Mouse (Mus musculus): ENCODE results near the gene Snupn.
A peak's percentile ranks its signal among the peaks of the same experiment; 100 is the strongest.

Snupn gene

DNA sequence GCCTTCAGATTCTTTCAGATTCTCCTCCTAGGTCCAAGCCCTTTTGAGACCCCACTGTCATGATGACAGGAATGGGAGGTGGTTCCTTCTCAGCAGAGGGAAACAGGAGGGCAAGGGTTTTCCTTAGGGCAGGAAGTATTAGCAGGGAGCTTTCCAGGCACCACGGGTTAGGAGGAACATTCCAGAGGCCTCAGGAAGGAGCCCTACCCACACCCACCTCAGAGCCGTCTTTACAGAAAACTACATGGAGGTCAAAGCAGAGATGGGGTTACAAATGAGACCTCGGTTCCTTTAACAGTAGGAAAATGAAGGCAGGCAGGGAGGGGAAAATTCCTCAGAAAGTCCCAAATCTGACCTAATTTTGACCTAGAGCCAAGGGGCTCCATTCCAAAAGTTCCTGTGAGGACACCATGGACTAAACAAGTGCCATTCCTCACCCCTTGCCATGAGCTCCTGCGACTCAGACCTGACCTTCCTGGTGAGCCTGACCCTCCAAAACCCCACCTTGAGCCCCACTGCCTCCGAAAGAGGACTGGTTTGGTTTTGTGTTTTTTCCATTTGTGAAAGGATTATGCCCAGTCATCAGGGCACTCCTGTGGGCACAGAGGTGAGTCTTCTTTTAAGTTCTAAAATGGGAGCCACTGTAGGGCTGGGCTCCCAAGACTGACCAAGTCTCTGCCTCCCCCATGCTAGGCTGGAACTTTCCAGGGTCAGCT is 34.8 kb upstream of the Snupn start:
- H3K4me3 ChIP-seq (replicated peaks; ENCODE audit: low read length) = no peak overlapping the region
- H3K36me3 ChIP-seq (ENCODE audit: insufficient read depth, low read length) = no peaks in the 10 kb centered on the region
- no peak for TF ChIP-seq NANOG (IDR thresholded peaks at IDR 0.05; ENCODE audit: borderline replicate concordance, low read length)
- no peak for TF ChIP-seq POU5F1 (IDR thresholded peaks at IDR 0.05; ENCODE audit: borderline replicate concordance, low read length)
- no peak for TF ChIP-seq CTCF (conservative IDR thresholded peaks at IDR 0.05; ENCODE audit: low read length)
- H3K4me1 ChIP-seq (replicated peaks; ENCODE audit: low read depth, low read length) = peaks cover 53% of the 10 kb centered on the region
- H3K9me3 ChIP-seq (ENCODE audit: low read length) = no peaks in the 10 kb centered on the region
- peaks cover 15% of the 10 kb centered on the region for H3K27me3 ChIP-seq (ENCODE audit: insufficient read depth, low read length)

DNA sequence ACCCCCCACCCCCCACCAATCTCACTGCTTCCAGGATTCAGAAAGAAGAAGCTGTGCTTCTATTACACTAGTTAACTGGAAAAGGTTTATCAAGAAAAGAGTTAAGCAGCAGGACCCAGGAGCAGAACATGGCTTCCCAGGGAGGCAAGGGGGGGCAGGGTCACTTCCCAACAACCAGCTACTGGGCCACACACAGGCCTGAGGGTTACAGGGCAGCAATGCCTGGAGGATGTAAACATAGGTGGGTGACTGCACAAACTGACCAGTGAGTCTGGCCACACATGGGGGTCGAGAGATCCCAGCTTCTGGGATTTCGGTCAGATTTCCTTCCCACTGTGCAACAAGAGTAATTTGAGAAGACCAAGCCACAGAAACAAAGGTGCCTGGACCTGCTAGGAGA is 33.5 kb upstream of the Snupn start:
- Histone ChIP-seq H3K4me1 (replicated peaks; ENCODE audit: low read depth, low read length) (peaks cover 49% of the 10 kb centered on the region), H3K36me3 (ENCODE audit: insufficient read depth, low read length) (no peaks in the 10 kb centered on the region), H3K4me3 (replicated peaks; ENCODE audit: low read length) (no peak overlapping the region), H3K27me3 (ENCODE audit: insufficient read depth, low read length) (peaks cover 17% of the 10 kb centered on the region), H3K9me3 (ENCODE audit: low read length) (0 out of 2 replicates have a peak, but pooled peaks cover 4% of the 10 kb centered on the region)
- TF ChIP-seq POU5F1 (IDR thresholded peaks at IDR 0.05; ENCODE audit: borderline replicate concordance, low read length) (no peak), CTCF (conservative IDR thresholded peaks at IDR 0.05; ENCODE audit: low read length) (no peak), NANOG (IDR thresholded peaks at IDR 0.05; ENCODE audit: borderline replicate concordance, low read length) (no peak)

DNA sequence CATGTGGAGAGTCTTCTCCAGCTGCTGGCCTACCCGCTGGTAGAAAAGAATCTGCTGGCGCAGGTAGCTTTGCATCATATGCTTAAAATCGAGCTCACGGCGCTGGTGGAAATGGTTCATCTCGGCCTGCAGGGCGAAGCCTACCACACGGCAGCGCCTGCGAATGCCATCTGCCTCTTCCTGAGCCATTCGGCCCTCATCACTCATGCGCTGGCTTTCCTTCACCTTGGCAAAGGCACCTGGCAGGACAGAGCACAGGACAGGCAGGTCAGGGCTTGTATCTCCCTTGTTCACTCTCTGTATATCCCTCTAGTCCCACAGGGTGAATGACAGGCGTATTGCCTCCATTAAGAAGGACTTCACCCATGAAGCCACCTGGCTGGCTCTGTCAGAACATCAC is 32.2 kb upstream of the Snupn start:
- H3K27me3 ChIP-seq (ENCODE audit: insufficient read depth, low read length) = peaks cover 17% of the 10 kb centered on the region
- H3K4me1 ChIP-seq (replicated peaks; ENCODE audit: low read depth, low read length) = peaks cover 49% of the 10 kb centered on the region
- H3K4me3 ChIP-seq (replicated peaks; ENCODE audit: low read length) = no peak overlapping the region
- H3K9me3 ChIP-seq (ENCODE audit: low read length) = 0 out of 2 replicates have a peak, but pooled peaks cover 4% of the 10 kb centered on the region
- no peaks in the 10 kb centered on the region for H3K36me3 ChIP-seq (ENCODE audit: insufficient read depth, low read length)
- TF ChIP-seq NANOG (IDR thresholded peaks at IDR 0.05; ENCODE audit: borderline replicate concordance, low read length) = no peak
- no peak for TF ChIP-seq POU5F1 (IDR thresholded peaks at IDR 0.05; ENCODE audit: borderline replicate concordance, low read length)
- TF ChIP-seq CTCF (conservative IDR thresholded peaks at IDR 0.05; ENCODE audit: low read length) = no peak

DNA sequence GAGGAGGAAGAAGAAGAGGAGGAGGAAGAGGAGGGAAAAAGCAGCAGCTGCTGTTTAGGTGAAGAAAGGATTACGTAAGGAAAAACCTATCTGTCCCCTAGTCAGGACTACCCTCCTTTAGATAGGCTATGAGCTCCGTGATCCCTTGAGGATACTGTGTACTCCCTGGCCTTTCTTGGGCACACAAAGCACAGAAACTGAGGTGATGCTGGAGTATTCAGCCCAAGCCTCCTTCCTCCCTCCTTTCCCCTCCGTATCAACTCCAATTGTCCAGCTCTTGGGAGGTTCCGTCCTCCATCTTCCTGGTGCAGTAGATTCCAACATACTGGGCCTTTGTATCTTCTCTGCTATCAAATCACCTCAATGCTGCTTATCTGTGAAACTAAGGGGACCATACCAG is 27.9 kb upstream of the Snupn start:
- Histone ChIP-seq H3K27me3 (ENCODE audit: insufficient read depth, low read length) (peaks cover 60% of the 10 kb centered on the region), H3K4me1 (replicated peaks; ENCODE audit: low read depth, low read length) (peaks cover 49% of the 10 kb centered on the region), H3K4me3 (replicated peaks; ENCODE audit: low read length) (no peak overlapping the region), H3K9me3 (ENCODE audit: low read length) (0 out of 2 replicates have a peak, but pooled peaks cover 4% of the 10 kb centered on the region), H3K36me3 (ENCODE audit: insufficient read depth, low read length) (no peaks in the 10 kb centered on the region)
- TF ChIP-seq POU5F1 (IDR thresholded peaks at IDR 0.05; ENCODE audit: borderline replicate concordance, low read length) (no peak), CTCF (conservative IDR thresholded peaks at IDR 0.05; ENCODE audit: low read length) (no peak), NANOG (IDR thresholded peaks at IDR 0.05; ENCODE audit: borderline replicate concordance, low read length) (no peak)

DNA sequence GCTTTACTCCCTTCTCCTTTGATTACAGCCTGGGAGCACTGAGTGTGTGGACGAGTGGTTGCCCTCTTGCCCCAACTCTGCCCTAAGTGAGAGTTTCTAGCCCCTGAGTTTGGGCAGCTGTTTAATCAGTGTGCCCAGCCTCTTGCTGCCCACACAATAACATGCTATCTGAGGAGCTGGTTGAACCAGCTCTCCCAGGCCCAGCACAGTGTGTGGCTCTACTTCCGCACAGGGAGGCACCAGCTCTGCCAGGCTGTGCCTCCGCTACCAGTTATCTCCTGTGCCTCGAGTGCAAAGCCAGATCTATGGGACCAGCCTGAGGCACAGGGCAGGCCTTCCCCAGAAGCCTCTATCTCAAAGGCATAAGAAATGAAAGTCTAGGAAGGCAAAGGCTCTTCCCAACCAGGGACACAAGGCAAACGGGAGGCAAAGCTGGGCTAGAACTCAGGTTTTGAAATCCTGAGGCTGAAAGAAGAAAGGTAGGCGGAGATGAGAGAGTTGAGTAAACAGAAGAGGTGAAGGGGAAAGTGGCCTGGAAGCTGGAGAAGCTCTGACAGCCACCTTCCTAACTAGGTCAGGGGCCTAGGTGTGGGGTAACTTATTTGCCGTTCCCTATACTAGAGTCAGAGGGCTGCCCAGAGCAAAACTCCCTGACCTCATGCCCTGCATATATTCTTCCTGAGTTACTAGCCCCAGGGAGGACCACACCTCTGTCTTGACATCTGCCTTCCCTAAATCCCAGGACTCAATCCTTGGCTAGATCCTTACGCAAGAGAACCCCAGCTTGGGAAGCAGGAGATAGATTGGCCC is 26.6 kb upstream of the Snupn start:
- Histone ChIP-seq H3K27me3 (ENCODE audit: insufficient read depth, low read length) (peaks cover 73% of the 10 kb centered on the region), H3K4me3 (replicated peaks; ENCODE audit: low read length) (no peak overlapping the region), H3K4me1 (replicated peaks; ENCODE audit: low read depth, low read length) (peaks cover 48% of the 10 kb centered on the region), H3K9me3 (ENCODE audit: low read length) (0 out of 2 replicates have a peak, but pooled peaks cover 4% of the 10 kb centered on the region), H3K36me3 (ENCODE audit: insufficient read depth, low read length) (no peaks in the 10 kb centered on the region)
- TF ChIP-seq POU5F1 (IDR thresholded peaks at IDR 0.05; ENCODE audit: borderline replicate concordance, low read length) (no peak), CTCF (conservative IDR thresholded peaks at IDR 0.05; ENCODE audit: low read length) (no peak), NANOG (IDR thresholded peaks at IDR 0.05; ENCODE audit: borderline replicate concordance, low read length) (no peak)

DNA sequence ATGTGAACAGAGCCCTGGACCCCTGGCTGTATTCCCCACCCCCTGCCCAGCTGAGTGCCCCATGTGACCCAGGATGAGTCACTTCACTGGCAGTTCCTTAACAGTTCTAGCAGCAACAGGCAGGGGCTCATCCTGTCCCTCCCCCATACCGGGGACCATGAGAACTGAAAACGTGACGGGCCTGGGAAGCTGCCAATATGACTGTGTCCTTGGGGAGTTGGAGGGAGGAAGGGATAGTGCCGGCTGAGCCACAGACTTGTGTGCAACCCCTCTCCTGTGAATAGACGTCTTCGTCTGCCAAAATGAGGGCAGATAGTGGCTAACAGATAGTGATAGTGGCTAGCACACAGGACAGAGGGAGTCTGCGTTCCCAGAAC is 26.0 kb upstream of the Snupn start:
- peaks cover 74% of the 10 kb centered on the region for H3K27me3 ChIP-seq (ENCODE audit: insufficient read depth, low read length)
- peaks cover 49% of the 10 kb centered on the region for H3K4me1 ChIP-seq (replicated peaks; ENCODE audit: low read depth, low read length)
- no peak for TF ChIP-seq NANOG (IDR thresholded peaks at IDR 0.05; ENCODE audit: borderline replicate concordance, low read length)
- TF ChIP-seq CTCF (conservative IDR thresholded peaks at IDR 0.05; ENCODE audit: low read length) = no peak
- TF ChIP-seq POU5F1 (IDR thresholded peaks at IDR 0.05; ENCODE audit: borderline replicate concordance, low read length) = no peak
- no peak overlapping the region for H3K4me3 ChIP-seq (replicated peaks; ENCODE audit: low read length)
- 0 out of 2 replicates have a peak, but pooled peaks cover 4% of the 10 kb centered on the region for H3K9me3 ChIP-seq (ENCODE audit: low read length)
- H3K36me3 ChIP-seq (ENCODE audit: insufficient read depth, low read length) = no peaks in the 10 kb centered on the region

DNA sequence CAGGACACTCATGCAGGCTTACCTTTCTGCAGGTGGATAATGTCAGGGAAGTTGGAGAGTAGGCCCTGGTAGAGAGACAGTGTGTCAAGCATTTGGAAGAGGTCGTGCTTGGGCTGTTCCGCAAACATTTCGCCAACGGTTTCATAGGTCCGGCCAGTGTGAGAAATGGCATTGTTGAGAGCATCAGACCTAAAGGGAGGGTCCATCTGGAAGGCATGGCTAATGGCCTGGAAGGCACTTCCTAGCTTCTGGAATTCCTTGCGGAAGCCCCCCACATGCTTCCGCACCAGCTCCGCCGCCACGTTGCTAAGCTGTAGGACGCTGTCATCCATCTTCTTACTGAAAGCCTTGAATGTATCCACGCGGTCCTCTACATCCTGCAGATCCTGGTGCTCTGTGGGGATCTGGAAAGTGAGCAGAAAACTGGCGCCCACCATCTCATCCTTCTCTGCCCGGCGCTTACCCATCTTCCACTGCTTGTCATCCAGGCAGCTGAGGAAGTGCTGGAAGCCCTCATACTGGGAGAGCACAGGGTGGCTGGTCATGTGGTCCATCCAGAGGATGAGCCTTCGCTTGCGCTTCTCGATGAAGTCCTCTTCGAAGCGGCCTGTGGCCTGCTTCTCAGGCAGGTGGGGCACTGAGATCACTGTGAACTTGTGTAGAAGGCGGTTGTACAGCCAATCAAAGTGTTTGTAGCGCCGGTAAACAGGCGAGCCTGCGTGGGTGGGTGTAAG is 25.2 kb upstream of the Snupn start:
- Histone ChIP-seq H3K27me3 (ENCODE audit: insufficient read depth, low read length) (peaks cover 83% of the 10 kb centered on the region), H3K36me3 (ENCODE audit: insufficient read depth, low read length) (no peaks in the 10 kb centered on the region), H3K4me3 (replicated peaks; ENCODE audit: low read length) (peak overlapping the region; percentile 48), H3K4me1 (replicated peaks; ENCODE audit: low read depth, low read length) (peaks cover 49% of the 10 kb centered on the region), H3K9me3 (ENCODE audit: low read length) (0 out of 2 replicates have a peak, but pooled peaks cover 4% of the 10 kb centered on the region)
- TF ChIP-seq NANOG (IDR thresholded peaks at IDR 0.05; ENCODE audit: borderline replicate concordance, low read length) = no peak

DNA sequence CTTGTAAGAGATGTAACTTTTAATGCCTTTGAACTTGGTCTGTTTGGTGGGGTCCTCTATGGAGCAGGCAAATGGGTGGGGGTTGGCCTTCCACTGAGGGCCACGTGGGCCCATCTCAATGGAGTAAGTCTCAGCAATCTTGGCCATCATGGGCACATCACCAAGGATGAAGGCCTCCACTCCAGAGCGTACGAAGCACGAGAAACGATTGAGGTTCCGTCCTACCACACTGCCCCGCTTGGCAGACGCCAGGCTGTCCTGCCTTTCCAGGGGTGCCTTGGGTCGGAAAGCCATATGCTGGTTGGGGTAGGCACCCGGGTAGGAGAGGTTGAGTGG is 24.7 kb upstream of the Snupn start:
- Histone ChIP-seq H3K4me3 (replicated peaks; ENCODE audit: low read length) (no peak overlapping the region), H3K36me3 (ENCODE audit: insufficient read depth, low read length) (no peaks in the 10 kb centered on the region), H3K4me1 (replicated peaks; ENCODE audit: low read depth, low read length) (peaks cover 49% of the 10 kb centered on the region), H3K27me3 (ENCODE audit: insufficient read depth, low read length) (peaks cover 85% of the 10 kb centered on the region), H3K9me3 (ENCODE audit: low read length) (0 out of 2 replicates have a peak, but pooled peaks cover 4% of the 10 kb centered on the region)
- TF ChIP-seq POU5F1 (IDR thresholded peaks at IDR 0.05; ENCODE audit: borderline replicate concordance, low read length) (no peak), CTCF (conservative IDR thresholded peaks at IDR 0.05; ENCODE audit: low read length) (no peak), NANOG (IDR thresholded peaks at IDR 0.05; ENCODE audit: borderline replicate concordance, low read length) (no peak)
